Mouse (Mus musculus) MEL (cell line): Measurements from ENCODE around the gene Bsn.

Experiments
- CTCF ChIP-seq, 3 experiments: IDR thresholded peaks in 2 of 3; conservative IDR thresholded peaks in 1 of 3; 2 replicates each; pipeline ENCODE4 v1.5.1; 2011 to 2012; ENCODE audit warnings: low read length in 3 of 3, low read depth in 2 of 3, mild to moderate bottlenecking in 2 of 3, improper control_type of control experiment in 1 of 3, inconsistent platforms in 1 of 3, mixed read lengths in 1 of 3, moderate library complexity in 1 of 3; ENCODE audit not compliant: control insufficient read depth in 1 of 3, insufficient read depth in 1 of 3, poor library complexity in 1 of 3, severe bottlenecking in 1 of 3
- EP300 ChIP-seq, 2 experiments: IDR thresholded peaks; 2 replicates each; pipeline ENCODE4 v1.6.1; 2011; ENCODE audit warnings: improper control_type of control experiment in 2 of 2, low read length in 2 of 2, low read depth in 1 of 2, mild to moderate bottlenecking in 1 of 2
- POLR2A ChIP-seq, 2 experiments: IDR thresholded peaks; 2 replicates each; pipeline ENCODE4 v1.6.1; 2011 to 2012; ENCODE audit warnings: low read length in 2 of 2, mild to moderate bottlenecking in 2 of 2, control low read depth in 1 of 2, improper control_type of control experiment in 1 of 2, low read depth in 1 of 2, moderate library complexity in 1 of 2; ENCODE audit not compliant: control insufficient read depth in 1 of 2, insufficient read depth in 1 of 2, poor library complexity in 1 of 2
- TBP ChIP-seq: IDR thresholded peaks from 2 replicates; pipeline ENCODE4 v1.8.0; 2011; ENCODE audit warnings: low read depth, low read length, improper control_type of control experiment
- UBTF ChIP-seq: IDR thresholded peaks from 2 replicates; pipeline ENCODE4 v1.6.1; 2012; ENCODE audit warnings: low read depth, mild to moderate bottlenecking, inconsistent platforms, low read length, improper control_type of control experiment, moderate library complexity, borderline replicate concordance; ENCODE audit not compliant: insufficient read depth
- USF1 ChIP-seq: IDR thresholded peaks from 2 replicates; pipeline ENCODE4 v1.6.1; 2014; ENCODE audit warnings: low read depth, mild to moderate bottlenecking, inconsistent platforms, low read length, improper control_type of control experiment, moderate library complexity
- ZKSCAN1 ChIP-seq: IDR thresholded peaks from 2 replicates; pipeline ENCODE4 v1.6.1; 2012; ENCODE audit warnings: low read depth, mild to moderate bottlenecking, inconsistent platforms, low read length, improper control_type of control experiment, moderate library complexity

DNA sequence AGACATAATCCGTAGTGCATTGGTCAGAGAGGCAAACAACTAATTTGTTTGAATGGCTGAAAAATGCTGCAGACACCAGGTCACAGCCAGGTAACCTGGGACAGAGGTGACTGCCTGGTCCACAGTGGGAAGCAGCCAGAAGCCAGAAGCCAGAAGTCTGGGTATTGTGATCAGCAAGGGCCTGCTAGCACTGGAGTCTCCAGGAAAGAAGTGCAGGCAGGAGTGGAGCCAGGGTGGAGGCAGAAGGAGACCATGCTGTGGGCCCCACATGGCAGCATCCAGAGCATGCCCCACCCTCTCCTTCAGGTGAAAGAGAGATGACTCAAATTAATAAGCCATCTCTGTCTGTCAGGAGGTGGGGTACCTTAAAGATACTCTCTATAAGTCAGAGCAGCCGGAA, 46.7 kb downstream of the Bsn start:
- TF ChIP-seq CTCF (IDR thresholded peaks at IDR 0.05 in 2 of 3, conservative IDR thresholded peaks at IDR 0.05 in 1 of 3; ENCODE audit: control insufficient read depth in 1 of 3, insufficient read depth in 1 of 3, low read depth in 2 of 3, low read length in 3 of 3, poor library complexity in 1 of 3, severe bottlenecking in 1 of 3) (no peak), UBTF (no peak), ZKSCAN1 (no peak), EP300 (IDR thresholded peaks at IDR 0.05; ENCODE audit: low read depth in 1 of 2, low read length in 2 of 2) (no peak), POLR2A (IDR thresholded peaks at IDR 0.05; ENCODE audit: control insufficient read depth in 1 of 2, insufficient read depth in 1 of 2, low read depth in 1 of 2, low read length in 2 of 2, poor library complexity in 1 of 2) (no peak), TBP (no peak), USF1 (no peak)
